Mouse (Mus musculus): Measurements from ENCODE around the gene Col6a1. TPM values are rescaled to one million over a fixed set of nuclear protein-coding genes. Genes with fewer than 3 reads are reported as not detected.

Col6a1 gene
- polyA plus RNA-seq, 1 experiment from 2014 or later: 105 TPM

- no peaks in the 10 kb centered on the region; the same call in 1 of the 2 replicates for H3K9me3 ChIP-seq (replicated peaks; ENCODE audit: control insufficient read depth, low read length)
- no peak overlapping the region for H3K4me3 ChIP-seq (ENCODE audit: low read length)
- peaks cover 4% of the 10 kb centered on the region; the same call in 1 of the 2 replicates for H3K36me3 ChIP-seq (ENCODE audit: control insufficient read depth, insufficient read depth)
- H3K9ac ChIP-seq (ENCODE audit: low read length): no peak overlapping the region
- H3K27ac ChIP-seq (ENCODE audit: low read length): no peak overlapping the region
- H3K4me2 ChIP-seq (ENCODE audit: low read depth, low read length): no peak overlapping the region
- 72% methylated on average over 3 of the region's 3 CpGs for WGBS
- no peak for ATAC-seq (replicated peaks; ENCODE audit: extremely low read depth, insufficient read depth, low FRiP score)
- H3K27me3 ChIP-seq (ENCODE audit: control insufficient read depth, insufficient read depth, low read length): no peaks in the 10 kb centered on the region
- H3K4me1 ChIP-seq (ENCODE audit: control insufficient read depth, insufficient read depth, low read length): no peaks in the 10 kb centered on the region
Observed at GRCm38 (mm10) chr10:76704358-76704757, 21.6 kb downstream of the Col6a1 start.

- ATAC-seq (replicated peaks; ENCODE audit: extremely low read depth, insufficient read depth, low FRiP score): no peak
- no peak overlapping the region for H3K4me2 ChIP-seq (ENCODE audit: low read depth, low read length)
- no peak overlapping the region for H3K27ac ChIP-seq (ENCODE audit: low read length)
- 73% methylated on average over 2 of the region's 2 CpGs for WGBS
- no peak overlapping the region for H3K9ac ChIP-seq (ENCODE audit: low read length)
- no peak overlapping the region for H3K4me3 ChIP-seq (ENCODE audit: low read length)
- no peaks in the 10 kb centered on the region for H3K27me3 ChIP-seq (ENCODE audit: control insufficient read depth, insufficient read depth, low read length)
- no peaks in the 10 kb centered on the region for H3K4me1 ChIP-seq (ENCODE audit: control insufficient read depth, insufficient read depth, low read length)
- no peaks in the 10 kb centered on the region for H3K36me3 ChIP-seq (ENCODE audit: control insufficient read depth, insufficient read depth)
- H3K9me3 ChIP-seq (replicated peaks; ENCODE audit: control insufficient read depth, low read length): no peaks in the 10 kb centered on the region; the same call in 1 of the 2 replicates
Observed at GRCm38 (mm10) chr10:76701446-76701845, 24.5 kb downstream of the Col6a1 start.

- WGBS: 74% methylated on average over 7 of the region's 7 CpGs
- no peak overlapping the region for H3K27ac ChIP-seq (ENCODE audit: low read length)
- peaks cover 6% of the 10 kb centered on the region for H3K4me1 ChIP-seq (ENCODE audit: control insufficient read depth, insufficient read depth, low read length)
- H3K4me2 ChIP-seq (ENCODE audit: low read depth, low read length): no peak overlapping the region
- no peak overlapping the region for H3K4me3 ChIP-seq (ENCODE audit: low read length)
- no peaks in the 10 kb centered on the region; the same call in 1 of the 2 replicates for H3K9me3 ChIP-seq (replicated peaks; ENCODE audit: control insufficient read depth, low read length)
- H3K36me3 ChIP-seq (ENCODE audit: control insufficient read depth, insufficient read depth): no peaks in the 10 kb centered on the region
- H3K9ac ChIP-seq (ENCODE audit: low read length): no peak overlapping the region
- H3K27me3 ChIP-seq (ENCODE audit: control insufficient read depth, insufficient read depth, low read length): no peaks in the 10 kb centered on the region
- no peak for ATAC-seq (replicated peaks; ENCODE audit: extremely low read depth, insufficient read depth, low FRiP score)
Observed at GRCm38 (mm10) chr10:76699816-76700215, 26.2 kb downstream of the Col6a1 start.

- Histone ChIP-seq H3K9ac (ENCODE audit: low read length) (no peak overlapping the region), H3K27me3 (ENCODE audit: control insufficient read depth, insufficient read depth, low read length) (no peaks in the 10 kb centered on the region), H3K9me3 (replicated peaks; ENCODE audit: control insufficient read depth, low read length) (no peaks in the 10 kb centered on the region), H3K4me1 (ENCODE audit: control insufficient read depth, insufficient read depth, low read length) (peaks cover 13% of the 10 kb centered on the region), H3K4me3 (ENCODE audit: low read length) (no peak overlapping the region), H3K4me2 (ENCODE audit: low read depth, low read length) (no peak overlapping the region), H3K36me3 (ENCODE audit: control insufficient read depth, insufficient read depth) (no peaks in the 10 kb centered on the region), H3K27ac (ENCODE audit: low read length) (peak overlapping the region; percentile 67)
- 56% methylated on average over 10 of the region's 10 CpGs for WGBS
- 0 out of 2 replicates have a peak, but pooled peaks have one; percentile 8 for ATAC-seq (replicated peaks; ENCODE audit: extremely low read depth, insufficient read depth, low FRiP score)
Observed at GRCm38 (mm10) chr10:76695283-76695885, 30.6 kb downstream of the Col6a1 start.

- ATAC-seq (replicated peaks; ENCODE audit: extremely low read depth, insufficient read depth, low FRiP score): peak; percentile 81
Observed at GRCm38 (mm10) chr10:76694765-76695164, 31.2 kb downstream of the Col6a1 start.

GRCm38 (mm10) chr10:76693446-76693845 is 32.5 kb downstream of the Col6a1 start:
- no peak for ATAC-seq (replicated peaks; ENCODE audit: extremely low read depth, insufficient read depth, low FRiP score)
- Histone ChIP-seq H3K9me3 (replicated peaks; ENCODE audit: control insufficient read depth, low read length) (no peaks in the 10 kb centered on the region), H3K9ac (ENCODE audit: low read length) (no peak overlapping the region), H3K27me3 (ENCODE audit: control insufficient read depth, insufficient read depth, low read length) (no peaks in the 10 kb centered on the region), H3K4me2 (ENCODE audit: low read depth, low read length) (no peak overlapping the region), H3K4me1 (ENCODE audit: control insufficient read depth, insufficient read depth, low read length) (peaks cover 13% of the 10 kb centered on the region), H3K36me3 (ENCODE audit: control insufficient read depth, insufficient read depth) (no peaks in the 10 kb centered on the region), H3K27ac (ENCODE audit: low read length) (no peak overlapping the region), H3K4me3 (ENCODE audit: low read length) (no peak overlapping the region)
- 73% methylated on average over 2 of the region's 2 CpGs for WGBS

More at GRCm38 (mm10) chr10:76694765-76695164, 31.2 kb downstream of the Col6a1 start:
- Histone ChIP-seq H3K4me2 (ENCODE audit: low read depth, low read length) (no peak overlapping the region), H3K9me3 (replicated peaks; ENCODE audit: control insufficient read depth, low read length) (no peaks in the 10 kb centered on the region), H3K27me3 (ENCODE audit: control insufficient read depth, insufficient read depth, low read length) (no peaks in the 10 kb centered on the region), H3K36me3 (ENCODE audit: control insufficient read depth, insufficient read depth) (no peaks in the 10 kb centered on the region), H3K4me1 (ENCODE audit: control insufficient read depth, insufficient read depth, low read length) (peaks cover 13% of the 10 kb centered on the region), H3K27ac (ENCODE audit: low read length) (peak overlapping the region; percentile 67), H3K9ac (ENCODE audit: low read length) (no peak overlapping the region), H3K4me3 (ENCODE audit: low read length) (no peak overlapping the region)
- 10% methylated on average over 7 of the region's 7 CpGs for WGBS

- H3K27ac ChIP-seq (ENCODE audit: low read length): no peak overlapping the region
- no peak for ATAC-seq (replicated peaks; ENCODE audit: extremely low read depth, insufficient read depth, low FRiP score)
- 76% methylated on average over 10 of the region's 10 CpGs for WGBS
Observed at GRCm38 (mm10) chr10:76685451-76686017, 40.4 kb downstream of the Col6a1 start.

GRCm38 (mm10) chr10:76683977-76684376 is 42.0 kb downstream of the Col6a1 start:
- 65% methylated on average over 12 of the region's 12 CpGs for WGBS
- H3K27ac ChIP-seq (ENCODE audit: low read length): no peak overlapping the region
- ATAC-seq (replicated peaks; ENCODE audit: extremely low read depth, insufficient read depth, low FRiP score): no peak

More at GRCm38 (mm10) chr10:76685451-76686017, 40.4 kb downstream of the Col6a1 start:
- no peaks in the 10 kb centered on the region for H3K27me3 ChIP-seq (ENCODE audit: control insufficient read depth, insufficient read depth, low read length)
- H3K9ac ChIP-seq (ENCODE audit: low read length): no peak overlapping the region
- no peak overlapping the region for H3K4me3 ChIP-seq (ENCODE audit: low read length)
- H3K4me2 ChIP-seq (ENCODE audit: low read depth, low read length): no peak overlapping the region
- H3K9me3 ChIP-seq (replicated peaks; ENCODE audit: control insufficient read depth, low read length): no peaks in the 10 kb centered on the region
- peaks cover 8% of the 10 kb centered on the region for H3K4me1 ChIP-seq (ENCODE audit: control insufficient read depth, insufficient read depth, low read length)
- H3K36me3 ChIP-seq (ENCODE audit: control insufficient read depth, insufficient read depth): no peaks in the 10 kb centered on the region

GRCm38 (mm10) chr10:76683461-76683860 is 42.5 kb downstream of the Col6a1 start:
- no peak for ATAC-seq (replicated peaks; ENCODE audit: extremely low read depth, insufficient read depth, low FRiP score)
- Histone ChIP-seq H3K4me2 (ENCODE audit: low read depth, low read length) (no peak overlapping the region), H3K4me1 (ENCODE audit: control insufficient read depth, insufficient read depth, low read length) (peaks cover 8% of the 10 kb centered on the region), H3K9ac (ENCODE audit: low read length) (no peak overlapping the region), H3K4me3 (ENCODE audit: low read length) (no peak overlapping the region), H3K9me3 (replicated peaks; ENCODE audit: control insufficient read depth, low read length) (no peaks in the 10 kb centered on the region), H3K27me3 (ENCODE audit: control insufficient read depth, insufficient read depth, low read length) (no peaks in the 10 kb centered on the region), H3K27ac (ENCODE audit: low read length) (0 out of 2 replicates have a peak overlapping the region, but pooled peaks have one; percentile 4), H3K36me3 (ENCODE audit: control insufficient read depth, insufficient read depth) (no peaks in the 10 kb centered on the region)
- 71% methylated on average over 7 of the region's 7 CpGs for WGBS

More at GRCm38 (mm10) chr10:76683977-76684376, 42.0 kb downstream of the Col6a1 start:
- Histone ChIP-seq H3K27me3 (ENCODE audit: control insufficient read depth, insufficient read depth, low read length) (no peaks in the 10 kb centered on the region), H3K4me1 (ENCODE audit: control insufficient read depth, insufficient read depth, low read length) (peaks cover 8% of the 10 kb centered on the region), H3K36me3 (ENCODE audit: control insufficient read depth, insufficient read depth) (no peaks in the 10 kb centered on the region), H3K9ac (ENCODE audit: low read length) (no peak overlapping the region), H3K4me3 (ENCODE audit: low read length) (no peak overlapping the region), H3K4me2 (ENCODE audit: low read depth, low read length) (no peak overlapping the region), H3K9me3 (replicated peaks; ENCODE audit: control insufficient read depth, low read length) (no peaks in the 10 kb centered on the region)

Measured in heart, embryonic 16.5 days (tissue).